Mouse (Mus musculus) embryonic facial prominence, embryonic 13.5 days (tissue): ENCODE results near the gene Cd79b. TPM values are rescaled to one million over a fixed set of nuclear protein-coding genes. Genes with fewer than 3 reads are reported as not detected.
"Not testable (repeated sequence)": the region's sequence is repeated elsewhere in the genome, so short reads cannot be mapped to it uniquely, and the experiment has no call there.

Experiments used
- ATAC-seq: fragments of 200-750 bp; cut with Nextera tagmentation; 2 replicates; pipeline ENCODE4 v1.8.0; 2017; ENCODE audit warnings: low read depth; ENCODE audit not compliant: insufficient number of reproducible peaks, insufficient read depth, low FRiP score, low TSS enrichment
- H3K27ac ChIP-seq: fragments of 300-500 bp; sonication (generic); 2 replicates; pipeline ENCODE4 v1.5.1; 2015; ENCODE audit warnings: moderate library complexity, mild to moderate bottlenecking, inconsistent platforms
- H3K27me3 ChIP-seq: fragments of 300-500 bp; sonication (generic); 2 replicates; pipeline ENCODE4 v1.6.1; 2015; ENCODE audit warnings: mild to moderate bottlenecking, inconsistent platforms
- H3K36me3 ChIP-seq: fragments of 300-500 bp; sonication (generic); 2 replicates; pipeline ENCODE4 v1.6.1; 2015; ENCODE audit warnings: mild to moderate bottlenecking, inconsistent platforms
- H3K4me1 ChIP-seq: fragments of 300-500 bp; sonication (generic); 2 replicates; pipeline ENCODE4 v1.6.1; 2015; ENCODE audit warnings: inconsistent platforms
- H3K4me2 ChIP-seq: fragments of 300-500 bp; sonication (generic); 2 replicates; pipeline ENCODE4 v1.6.1; 2015; ENCODE audit warnings: moderate library complexity, mild to moderate bottlenecking, inconsistent platforms
- H3K4me3 ChIP-seq: fragments of 300-500 bp; sonication (generic); 2 replicates; pipeline ENCODE4 v1.5.1; 2015; ENCODE audit warnings: mild to moderate bottlenecking, inconsistent platforms
- H3K9ac ChIP-seq: fragments of 300-500 bp; sonication (generic); 2 replicates; pipeline ENCODE4 v1.6.1; 2015; ENCODE audit warnings: mild to moderate bottlenecking, inconsistent platforms
- H3K9me3 ChIP-seq: fragments of 300-500 bp; sonication (generic); 2 replicates; pipeline ENCODE4 v1.6.1; 2016; ENCODE audit warnings: inconsistent platforms
- WGBS: fragments of 180-500 bp; shearing (Covaris S2); methylation state at CpG from one replicate; pipeline ENCODE4 v1.1.7; 2015; ENCODE audit warnings: mixed read lengths; 5-methylcytosine and 5-hydroxymethylcytosine counted together
- polyA plus RNA-seq: library from polyadenylated mRNA; unstranded; fragments of >200 nt; fragmentation: Nextera tagmentation; extraction: Ambion mirVana; gene quantifications from 2 replicates; pipeline ENCODE4 v1.2.1, GENCODE M21; 2015

Gene Cd79b
- 1.8 and 2.1 TPM in 2 replicates for polyA plus RNA-seq

DNA sequence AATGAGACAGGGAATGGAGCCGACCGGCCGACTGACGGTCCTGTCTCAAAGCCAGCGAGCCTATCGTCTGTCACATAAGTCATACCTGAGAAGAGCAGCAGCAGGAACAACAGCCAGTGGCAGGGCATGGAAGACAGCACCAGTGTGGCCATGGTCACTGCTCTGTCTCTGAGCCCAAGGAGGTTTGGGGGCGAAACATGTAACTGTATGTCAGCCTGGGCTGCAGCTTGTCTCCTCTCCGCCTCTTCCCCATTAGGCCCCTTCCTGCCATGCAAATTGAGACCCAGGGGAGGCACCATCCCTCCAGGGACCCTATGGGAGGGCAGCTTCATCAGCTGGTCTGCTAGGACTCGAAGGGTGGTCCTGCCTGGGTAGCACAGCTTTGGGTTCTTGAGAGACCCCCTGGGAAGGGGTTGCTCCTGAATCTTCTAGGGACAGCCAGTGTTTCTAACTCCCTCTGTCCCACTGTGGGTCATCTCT is at the start of gene Cd79b:
TSS of gene Cd79b (minus strand) at position 430 of the 480 bp plus-strand sequence.
- 35% methylated on average over 9 of the region's 9 CpGs for WGBS
- Histone ChIP-seq H3K4me2 (no peak within 1 kb of the TSS), H3K9me3 (no peaks in the 10 kb centered on the region), H3K36me3 (no peaks in the 10 kb centered on the region), H3K27me3 (no peaks in the 10 kb centered on the region), H3K27ac (no peak within 1 kb of the TSS), H3K4me1 (peaks cover 49% of the 10 kb centered on the region), H3K4me3 (no peak within 1 kb of the TSS), H3K9ac (0 out of 2 replicates have a peak within 1 kb of the TSS, but pooled peaks have one; percentile 11)
- ATAC-seq: no peak

DNA sequence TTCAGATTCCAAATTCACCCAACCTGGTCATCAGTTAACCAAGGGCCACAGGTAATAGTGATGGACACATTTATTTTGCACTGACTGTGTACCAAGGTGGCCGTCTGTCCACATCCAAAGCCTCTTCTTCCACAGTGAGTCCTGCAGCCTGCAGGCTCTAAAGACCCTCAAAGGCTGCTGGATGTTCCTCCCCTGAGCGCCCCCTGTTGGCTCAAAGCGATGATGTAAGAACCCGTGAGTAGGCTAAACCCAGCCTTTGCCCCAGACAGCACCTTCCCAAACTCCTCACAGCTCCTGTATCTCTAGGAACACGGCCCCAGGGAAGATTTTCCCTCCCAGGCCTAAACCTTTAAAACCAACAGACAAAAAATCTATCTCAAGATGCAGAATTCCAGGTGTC is 44.8 kb upstream of the Cd79b start:
- no peak overlapping the region for H3K4me3 ChIP-seq
- H3K4me1 ChIP-seq: no peaks in the 10 kb centered on the region
- no peak overlapping the region for H3K9ac ChIP-seq
- no peaks in the 10 kb centered on the region for H3K9me3 ChIP-seq
- no peaks in the 10 kb centered on the region for H3K27me3 ChIP-seq
- 18% methylated on average over 5 of the region's 5 CpGs for WGBS
- no peak overlapping the region for H3K27ac ChIP-seq
- ATAC-seq: no peak
- H3K4me2 ChIP-seq: no peak overlapping the region
- no peaks in the 10 kb centered on the region for H3K36me3 ChIP-seq

DNA sequence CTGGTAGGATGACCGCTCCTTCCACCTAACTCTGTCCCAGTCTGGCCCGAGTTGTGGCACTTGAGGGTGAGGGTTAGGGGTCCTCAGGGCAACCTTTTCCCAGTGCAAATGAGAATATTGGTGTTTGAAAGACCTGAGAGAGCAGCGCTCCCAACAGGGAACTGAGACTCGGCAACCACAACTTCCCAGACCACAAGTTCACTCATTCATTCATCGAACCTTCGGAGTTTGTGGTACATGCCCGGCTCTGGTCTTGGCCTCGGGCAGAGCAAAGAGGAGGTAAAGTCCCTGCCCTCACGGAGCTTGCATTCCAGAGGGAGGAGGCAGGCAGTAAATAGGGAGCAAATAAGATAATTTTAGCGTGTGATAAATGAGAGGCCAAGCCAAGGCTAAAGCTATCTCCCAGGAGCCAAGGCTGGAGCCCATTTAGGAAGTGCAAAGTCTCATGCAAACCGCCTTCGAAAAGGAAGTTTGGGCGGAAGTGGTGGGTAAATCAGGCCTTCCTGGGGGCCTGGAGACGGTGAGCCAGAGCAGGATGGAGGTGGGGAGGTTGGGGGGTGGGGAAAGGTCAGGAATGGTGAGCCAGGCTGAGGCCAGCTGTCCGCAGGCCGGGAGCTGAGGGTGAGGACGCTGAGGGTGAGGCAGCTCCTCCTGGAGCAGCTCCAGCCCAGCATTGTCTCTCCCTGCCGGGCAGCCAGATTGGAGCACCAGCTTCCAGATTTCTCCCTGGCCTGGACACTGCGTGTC is 41.0 kb upstream of the Cd79b start:
- Histone ChIP-seq H3K27ac (no peak overlapping the region), H3K9ac (no peak overlapping the region), H3K4me1 (no peaks in the 10 kb centered on the region), H3K4me2 (no peak overlapping the region), H3K36me3 (no peaks in the 10 kb centered on the region), H3K4me3 (no peak overlapping the region), H3K27me3 (no peaks in the 10 kb centered on the region), H3K9me3 (no peaks in the 10 kb centered on the region)
- no peak for ATAC-seq
- 62% methylated on average over 19 of the region's 19 CpGs for WGBS

DNA sequence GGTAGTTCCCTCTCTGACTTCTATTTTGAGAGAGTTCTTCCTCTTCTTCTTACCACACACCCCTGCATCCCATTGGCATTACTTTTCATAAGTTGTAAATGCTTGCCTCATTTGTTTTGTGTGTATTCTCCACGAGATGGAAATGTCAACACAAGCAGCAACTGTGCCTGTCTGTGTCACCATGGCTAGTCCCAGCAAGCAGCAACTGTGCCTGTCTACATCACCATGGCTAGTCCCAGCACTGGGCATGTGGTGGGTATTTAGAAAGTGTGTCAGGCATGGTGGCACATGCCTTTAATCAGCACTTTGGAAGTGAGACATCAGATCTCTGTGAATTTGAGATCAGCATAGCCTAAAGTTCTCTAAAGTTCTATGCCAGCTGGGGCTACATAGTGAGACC is 39.6 kb upstream of the Cd79b start:
- 61% methylated on average over 1 of the region's 1 CpGs for WGBS
- no peaks in the 10 kb centered on the region for H3K36me3 ChIP-seq
- ATAC-seq: no peak

DNA sequence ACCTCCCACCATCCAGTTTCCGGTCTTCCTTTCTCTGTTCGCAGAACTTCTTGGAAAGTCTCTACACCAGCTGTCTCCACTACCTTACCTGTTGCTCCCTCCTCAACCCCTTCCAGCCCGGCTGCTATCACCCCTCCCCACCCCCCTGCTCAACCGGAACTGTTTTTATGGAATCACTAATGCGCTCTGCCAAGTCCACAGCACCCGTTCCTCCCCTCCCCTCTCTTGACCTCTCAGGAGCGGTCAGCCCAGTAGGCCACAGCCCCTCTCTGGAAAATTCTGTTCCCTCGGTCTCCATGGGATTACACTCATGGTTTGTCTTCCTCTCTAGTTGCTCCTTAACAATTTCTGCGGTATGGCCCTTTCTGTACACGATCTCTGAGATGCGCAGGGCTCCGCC is 38.6 kb upstream of the Cd79b start, which contains the start of gene Scn4a:
TSS of gene Scn4a (minus strand) at position 101 of the 400 bp plus-strand sequence.
- no peak within 1 kb of the TSS for H3K4me2 ChIP-seq

More for the DNA sequence above, 39.6 kb upstream of the Cd79b start:
- H3K4me1 ChIP-seq: no peaks in the 10 kb centered on the region
- H3K9me3 ChIP-seq: no peaks in the 10 kb centered on the region
- H3K27me3 ChIP-seq: no peaks in the 10 kb centered on the region
- no peak overlapping the region for H3K9ac ChIP-seq
- H3K4me2 ChIP-seq: no peak overlapping the region
- H3K4me3 ChIP-seq: no peak overlapping the region
- no peak overlapping the region for H3K27ac ChIP-seq

DNA sequence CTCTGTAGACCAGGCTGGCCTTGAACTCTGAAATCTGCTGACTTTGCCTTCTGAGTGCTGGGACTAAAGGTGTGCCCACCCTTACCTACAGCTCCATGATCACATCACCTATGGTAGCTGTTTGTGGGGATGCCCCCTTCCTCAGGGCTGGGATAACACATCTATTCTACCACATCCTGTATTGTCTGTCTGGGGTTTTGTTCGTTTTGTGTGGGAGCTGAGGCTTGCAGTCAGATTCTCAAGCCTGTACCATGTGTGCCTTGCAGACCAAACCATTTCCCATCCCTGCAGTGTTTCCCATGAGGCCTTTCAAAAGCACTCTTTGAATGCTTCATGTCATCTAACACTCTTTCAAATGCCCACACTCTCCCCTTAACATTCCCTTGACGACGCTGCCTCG is 37.4 kb upstream of the Cd79b start:
- no peak overlapping the region for H3K4me2 ChIP-seq
- no peak overlapping the region for H3K9ac ChIP-seq
- H3K27ac ChIP-seq: no peak overlapping the region
- H3K36me3 ChIP-seq: no peaks in the 10 kb centered on the region
- H3K4me3 ChIP-seq: no peak overlapping the region
- no peaks in the 10 kb centered on the region for H3K9me3 ChIP-seq
- no peak for ATAC-seq
- no peaks in the 10 kb centered on the region for H3K4me1 ChIP-seq
- H3K27me3 ChIP-seq: no peaks in the 10 kb centered on the region
- WGBS: 73% methylated on average over 4 of the region's 4 CpGs

More for the DNA sequence above, 38.6 kb upstream of the Cd79b start, which contains the start of gene Scn4a:
- Histone ChIP-seq H3K9ac (no peak within 1 kb of the TSS), H3K27me3 (no peaks in the 10 kb centered on the region), H3K4me3 (no peak within 1 kb of the TSS), H3K4me1 (no peaks in the 10 kb centered on the region), H3K27ac (no peak within 1 kb of the TSS), H3K36me3 (no peaks in the 10 kb centered on the region), H3K9me3 (no peaks in the 10 kb centered on the region)
- WGBS: 88% methylated on average over 12 of the region's 12 CpGs
- no peak for ATAC-seq

DNA sequence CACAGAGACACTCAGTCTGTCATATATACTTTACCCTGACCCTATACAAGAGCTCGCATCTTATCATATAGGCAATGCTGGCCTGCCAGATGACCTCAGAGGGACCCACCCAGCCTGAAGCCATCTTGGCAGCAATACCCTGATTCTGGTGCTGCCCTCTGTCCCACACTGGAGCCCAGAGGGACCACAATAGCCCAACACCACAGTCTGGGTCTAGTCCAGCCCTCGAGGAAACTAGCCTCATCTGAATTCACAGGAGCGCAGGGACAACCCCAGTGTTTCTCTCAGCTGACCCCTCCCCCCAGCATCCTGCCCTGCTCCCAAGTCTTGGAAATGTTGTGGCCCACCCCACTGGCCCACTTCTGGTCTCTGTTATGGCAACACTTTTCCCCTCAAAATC is 36.7 kb upstream of the Cd79b start:
- Histone ChIP-seq H3K4me2 (no peak overlapping the region), H3K9me3 (no peaks in the 10 kb centered on the region), H3K4me3 (no peak overlapping the region), H3K27ac (no peak overlapping the region), H3K4me1 (no peaks in the 10 kb centered on the region), H3K9ac (no peak overlapping the region), H3K36me3 (no peaks in the 10 kb centered on the region), H3K27me3 (no peaks in the 10 kb centered on the region)
- WGBS: 58% methylated on average over 3 of the region's 3 CpGs
- ATAC-seq: no peak

DNA sequence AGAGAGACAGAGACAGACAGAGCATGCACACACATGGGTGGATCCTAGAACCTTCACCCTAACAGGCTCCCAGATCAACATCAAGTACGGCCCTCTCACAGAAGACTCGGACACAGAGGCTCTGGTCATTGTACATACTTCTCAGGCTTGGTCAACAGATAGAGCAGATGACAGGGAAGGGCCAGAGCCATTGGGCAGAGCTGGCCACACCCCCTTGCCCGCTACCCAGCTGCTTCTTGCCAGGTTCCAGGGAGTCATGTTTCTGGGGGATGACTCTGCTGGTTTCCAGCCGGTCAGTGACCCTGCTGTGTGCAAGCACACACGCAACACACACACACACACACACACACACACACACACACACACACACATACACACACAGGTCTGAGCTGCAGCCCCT is 36.3 kb upstream of the Cd79b start:
- whole genome bisulfite sequencing: 46% methylated on average over 5 of the region's 5 CpGs
- no peak overlapping the region for H3K27ac ChIP-seq
- no peaks in the 10 kb centered on the region for H3K36me3 ChIP-seq
- no peak overlapping the region for H3K9ac ChIP-seq
- no peak overlapping the region for H3K4me3 ChIP-seq
- no peaks in the 10 kb centered on the region for H3K9me3 ChIP-seq
- no peak overlapping the region for H3K4me2 ChIP-seq
- no peaks in the 10 kb centered on the region for H3K4me1 ChIP-seq
- ATAC-seq: no peak
- no peaks in the 10 kb centered on the region for H3K27me3 ChIP-seq

DNA sequence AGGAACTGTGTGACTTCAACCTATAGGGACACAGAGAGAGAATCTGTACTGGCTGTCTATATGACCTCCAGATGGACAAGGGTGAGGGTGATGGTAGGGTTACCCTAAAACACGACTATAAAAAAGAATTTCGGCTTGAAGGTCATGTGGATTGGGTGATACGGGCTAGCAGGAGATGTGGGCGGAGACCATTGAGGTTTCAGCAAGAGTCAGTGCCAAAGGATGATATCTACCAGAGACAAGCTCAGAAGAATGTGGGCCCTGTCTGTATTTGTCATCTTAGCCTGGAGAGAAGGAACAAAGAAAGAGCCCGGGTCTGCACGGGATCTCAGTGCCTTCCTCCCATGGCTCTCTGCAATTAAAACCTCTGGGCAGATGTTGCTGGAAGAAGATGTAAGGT is 35.2 kb upstream of the Cd79b start:
- H3K9ac ChIP-seq: no peak overlapping the region
- no peak for ATAC-seq
- no peak overlapping the region for H3K4me2 ChIP-seq
- H3K4me1 ChIP-seq: no peaks in the 10 kb centered on the region
- no peaks in the 10 kb centered on the region for H3K36me3 ChIP-seq
- no peak overlapping the region for H3K4me3 ChIP-seq
- 78% methylated on average over 6 of the region's 6 CpGs for WGBS
- no peak overlapping the region for H3K27ac ChIP-seq
- no peaks in the 10 kb centered on the region for H3K27me3 ChIP-seq
- H3K9me3 ChIP-seq: no peaks in the 10 kb centered on the region

DNA sequence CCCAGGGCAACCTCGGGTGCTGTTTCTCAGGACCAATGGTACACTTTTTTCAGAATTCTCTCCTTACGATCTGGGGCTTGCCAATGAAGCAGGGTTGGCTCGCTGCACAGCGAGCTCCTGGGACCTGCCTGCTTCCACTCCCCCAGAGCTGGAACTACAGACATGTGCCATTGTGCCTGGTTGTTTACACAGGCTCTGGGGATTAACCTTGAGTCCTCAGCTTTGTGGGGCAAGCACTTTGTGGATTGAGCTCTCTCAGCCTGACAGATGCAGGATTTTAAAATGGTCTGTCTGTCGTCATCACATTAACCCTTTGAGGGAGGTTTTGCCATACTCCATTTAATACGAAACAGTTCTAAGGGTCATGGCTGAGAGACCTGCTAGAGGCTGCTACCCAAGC is 30.3 kb upstream of the Cd79b start:
- no peak overlapping the region for H3K4me3 ChIP-seq
- no peaks in the 10 kb centered on the region for H3K27me3 ChIP-seq
- no peaks in the 10 kb centered on the region for H3K36me3 ChIP-seq
- no peak overlapping the region for H3K9ac ChIP-seq
- no peaks in the 10 kb centered on the region for H3K9me3 ChIP-seq
- ATAC-seq: no peak
- H3K4me1 ChIP-seq: no peaks in the 10 kb centered on the region
- no peak overlapping the region for H3K27ac ChIP-seq
- no peak overlapping the region for H3K4me2 ChIP-seq
- 40% methylated on average over 6 of the region's 6 CpGs for WGBS

DNA sequence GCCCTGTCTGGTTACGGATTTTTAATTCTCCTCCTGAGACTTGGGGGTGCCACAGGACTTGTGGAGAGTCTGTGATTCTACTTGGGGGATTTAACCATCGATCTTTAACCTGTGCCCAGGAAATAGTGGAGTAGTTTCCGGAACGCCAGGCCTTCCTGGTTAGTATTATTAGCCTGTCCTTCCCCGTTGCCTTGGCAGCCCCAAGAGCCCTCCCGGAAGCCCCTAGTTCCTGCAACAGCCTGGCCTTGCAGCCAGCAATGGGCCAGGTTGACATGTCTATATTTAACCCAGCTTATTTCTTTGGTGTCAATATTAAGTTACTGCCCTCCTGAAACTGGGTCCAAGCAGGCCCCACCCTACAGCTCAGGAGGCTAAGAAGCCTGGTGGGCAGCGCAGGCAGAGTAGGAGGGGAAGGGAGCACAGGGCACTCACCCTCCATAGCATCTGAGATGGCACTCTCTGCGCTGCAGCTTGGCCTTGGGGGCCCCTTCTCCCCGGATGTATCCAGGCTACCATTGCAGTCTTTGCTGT is 26.5 kb upstream of the Cd79b start:
- no peak for ATAC-seq
- WGBS: 75% methylated on average over 9 of the region's 9 CpGs
- Histone ChIP-seq H3K4me3 (no peak overlapping the region), H3K4me1 (no peaks in the 10 kb centered on the region), H3K27me3 (no peaks in the 10 kb centered on the region), H3K9ac (no peak overlapping the region), H3K27ac (no peak overlapping the region), H3K9me3 (no peaks in the 10 kb centered on the region), H3K36me3 (no peaks in the 10 kb centered on the region), H3K4me2 (no peak overlapping the region)

DNA sequence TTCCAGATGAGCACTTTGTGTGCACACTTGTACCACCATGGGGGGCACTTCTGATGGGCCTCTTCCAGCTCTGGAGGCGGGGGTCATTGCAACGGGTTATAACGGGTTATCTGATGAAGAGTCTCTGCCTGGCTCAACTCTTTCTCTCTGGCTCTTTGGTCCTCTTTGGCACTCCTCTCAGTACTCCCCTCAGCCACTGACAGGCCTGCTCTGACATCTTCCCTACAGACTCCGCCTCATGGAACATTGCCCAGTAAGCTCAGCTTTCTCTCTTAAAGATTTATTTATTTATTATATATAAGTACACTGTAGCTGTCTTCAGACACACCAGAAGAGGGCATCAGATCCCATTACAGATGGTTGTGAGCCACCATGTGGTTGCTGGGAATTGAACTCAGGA is 24.8 kb upstream of the Cd79b start:
- not testable (repeated sequence) for H3K36me3 ChIP-seq, ATAC-seq, H3K4me3 ChIP-seq, H3K4me2 ChIP-seq, H3K4me1 ChIP-seq, H3K9ac ChIP-seq, H3K27ac ChIP-seq, H3K9me3 ChIP-seq, H3K27me3 ChIP-seq
- WGBS: 87% methylated on average over 4 of the region's 4 CpGs
